Mouse (Mus musculus) liver, adult 2 months (tissue): ENCODE measurements around the gene Add3. TPM values are rescaled to one million over a fixed set of nuclear protein-coding genes. Genes with fewer than 3 reads are reported as not detected.

Source experiments
- DNase-seq: peaks from one replicate; pipeline ENCODE4 v3.0.0-alpha.2; 2011; ENCODE audit warnings: low read depth, low spot score; ENCODE audit errors: extremely low read depth
- H3K27ac ChIP-seq: fragments of 200-500 bp; replicated peaks from 2 replicates; pipeline ENCODE4 v1.5.1; 2012; ENCODE audit warnings: low read depth, mild to moderate bottlenecking, control low read depth, inconsistent platforms, low read length; ENCODE audit not compliant: insufficient read depth
- H3K27me3 ChIP-seq: fragments of 200-500 bp; 2 replicates; pipeline ENCODE4 v1.6.1; 2012; ENCODE audit warnings: mild to moderate bottlenecking, moderate library complexity, low read length, inconsistent platforms; ENCODE audit not compliant: control insufficient read depth, insufficient read depth
- H3K36me3 ChIP-seq: fragments of 200-500 bp; 2 replicates; pipeline ENCODE4 v1.6.1; 2012; ENCODE audit warnings: low read length, inconsistent platforms; ENCODE audit not compliant: control insufficient read depth, insufficient read depth
- H3K4me1 ChIP-seq: fragments of 200-500 bp; 2 replicates; pipeline ENCODE4 v1.6.1; 2011; ENCODE audit warnings: low read length; ENCODE audit not compliant: control insufficient read depth, insufficient read depth
- H3K4me3 ChIP-seq: fragments of 200-500 bp; 2 replicates; pipeline ENCODE4 v1.5.1; 2011; ENCODE audit warnings: low read depth, mild to moderate bottlenecking, control low read depth, low read length, moderate library complexity; ENCODE audit not compliant: insufficient read depth
- H3K79me2 ChIP-seq: fragments of 200-500 bp; 2 replicates; pipeline ENCODE4 v1.6.1; 2012; ENCODE audit warnings: inconsistent platforms, mild to moderate bottlenecking, low read length, moderate library complexity; ENCODE audit not compliant: control insufficient read depth, insufficient read depth
- H3K9ac ChIP-seq: fragments of 200-500 bp; 2 replicates; pipeline ENCODE4 v1.6.1; 2012; ENCODE audit warnings: low read depth, mild to moderate bottlenecking, control low read depth, inconsistent platforms, low read length
- CTCF ChIP-seq: fragments of 200-500 bp; IDR thresholded peaks from 2 replicates; pipeline ENCODE4 v1.5.1; 2011; ENCODE audit warnings: low read depth, low read length, control low read depth
- POLR2A ChIP-seq: fragments of 200-500 bp; IDR thresholded peaks from 2 replicates; pipeline ENCODE4 v1.6.1; 2011; ENCODE audit warnings: low read length, control low read depth; ENCODE audit not compliant: insufficient read depth; ENCODE audit errors: extremely low read depth
- WGBS: fragments of 180-500 bp; shearing (Covaris S2); methylation state at CpG from one replicate; pipeline ENCODE4 v1.1.7; 2018; 5-methylcytosine and 5-hydroxymethylcytosine counted together
- polyA plus RNA-seq: library from polyadenylated mRNA; depleted of rRNA; stranded (reverse); fragments of >200 nt; gene quantifications from 2 replicates; pipeline ENCODE4 v1.2.3, GENCODE M21; 2012
- total RNA-seq: library from RNA; depleted of rRNA; stranded (reverse); fragments of >200 nt; gene quantifications from 2 replicates; pipeline ENCODE4 v1.2.3, GENCODE M21; 2014

Add3 gene
- total and polyA plus RNA-seq, 2 experiments, result 4.3 to 12.1 TPM

DNA sequence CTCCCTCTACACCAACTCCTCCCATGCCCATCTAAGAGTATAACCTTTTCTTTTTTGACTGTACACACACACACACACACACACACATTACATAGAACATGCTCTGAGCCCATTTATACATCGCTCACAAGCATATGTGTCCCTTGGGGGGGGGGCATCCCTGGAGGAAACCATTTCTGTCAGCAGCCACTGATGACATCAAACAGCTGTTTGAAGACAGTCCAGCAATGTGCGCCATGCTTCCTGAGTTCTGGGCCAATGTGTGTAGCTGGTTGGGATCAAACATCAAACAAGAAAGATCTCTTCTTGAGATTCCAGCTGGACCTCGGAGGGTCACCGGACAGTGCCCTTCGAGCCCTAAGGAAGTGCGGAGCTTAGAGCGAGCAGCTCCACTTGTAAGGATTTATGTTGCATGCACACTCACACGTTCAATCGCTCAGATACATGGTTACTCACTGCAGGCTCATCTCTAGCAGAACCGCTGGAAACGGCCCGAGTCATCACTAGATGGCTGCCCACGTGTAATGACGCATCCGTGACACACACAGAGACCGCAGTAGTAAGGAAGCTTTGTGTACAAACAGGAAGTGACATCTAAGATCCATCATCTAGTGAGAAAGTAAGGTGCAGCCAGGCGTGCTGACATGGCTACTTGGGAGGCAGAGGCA is 132.9 kb downstream of the Add3 start:
- no peak overlapping the region for H3K27ac ChIP-seq
- WGBS, result 76% methylated on average over 17 of the region's 17 CpGs
- H3K4me3 ChIP-seq, result no peak overlapping the region
- no peaks in the 10 kb centered on the region for H3K4me1 ChIP-seq
- TF ChIP-seq POLR2A (no peak), CTCF (no peak)
- no peaks in the 10 kb centered on the region for H3K36me3 ChIP-seq
- H3K9ac ChIP-seq, result no peak overlapping the region
- DNase-seq, result peak; percentile 12
- no peaks in the 10 kb centered on the region for H3K79me2 ChIP-seq
- no peaks in the 10 kb centered on the region for H3K27me3 ChIP-seq

DNA sequence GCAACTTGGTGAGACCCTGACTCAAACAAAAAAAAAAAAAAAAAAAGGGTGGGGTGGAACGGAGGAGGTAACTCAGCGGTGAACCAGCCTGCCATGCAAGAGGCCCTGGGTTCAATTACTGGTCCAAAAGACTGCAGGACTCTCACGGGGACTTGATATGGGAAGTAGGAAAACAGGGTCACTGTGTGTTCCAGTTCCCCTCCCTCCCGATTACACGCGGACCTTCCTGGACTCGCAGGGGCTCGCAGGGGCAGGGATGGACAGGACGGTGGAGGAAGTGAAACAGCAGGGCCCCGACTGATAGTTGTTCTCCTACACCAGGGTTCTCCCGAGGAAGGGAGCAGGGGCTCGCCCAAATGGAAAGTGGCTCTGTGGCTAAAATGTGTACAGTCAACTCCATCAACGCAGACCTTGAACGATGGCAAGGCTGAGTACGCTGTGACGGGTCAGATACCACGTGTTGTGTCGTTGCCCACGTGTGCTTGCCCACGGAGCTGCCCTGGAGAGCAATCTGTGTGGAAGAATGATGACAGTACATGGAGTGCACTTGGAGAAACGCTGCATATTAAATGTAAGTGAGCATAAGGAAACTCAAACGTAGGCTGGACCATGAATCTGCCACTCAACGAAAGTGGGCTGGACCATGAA is 133.7 kb downstream of the Add3 start:
- peak; percentile 6 for DNase-seq
- H3K4me1 ChIP-seq, result no peaks in the 10 kb centered on the region
- H3K36me3 ChIP-seq, result no peaks in the 10 kb centered on the region
- 85% methylated on average over 23 of the region's 23 CpGs for WGBS
- no peak overlapping the region for H3K9ac ChIP-seq
- no peak for TF ChIP-seq CTCF
- TF ChIP-seq POLR2A, result no peak
- no peak overlapping the region for H3K27ac ChIP-seq
- 0 out of 2 replicates have a peak overlapping the region, but pooled peaks have one; percentile 3 for H3K4me3 ChIP-seq
- no peaks in the 10 kb centered on the region for H3K27me3 ChIP-seq
- H3K79me2 ChIP-seq, result no peaks in the 10 kb centered on the region

GRCm38 (mm10) chr19:53275204-53275603 is 135.0 kb downstream of the Add3 start:
- Histone ChIP-seq H3K79me2 (no peaks in the 10 kb centered on the region), H3K9ac (no peak overlapping the region), H3K27ac (no peak overlapping the region), H3K27me3 (no peaks in the 10 kb centered on the region), H3K36me3 (no peaks in the 10 kb centered on the region), H3K4me3 (no peak overlapping the region), H3K4me1 (no peaks in the 10 kb centered on the region)
- TF ChIP-seq POLR2A, result no peak
- TF ChIP-seq CTCF, result no peak
- no peak for DNase-seq
- WGBS, result 31% methylated on average over 3 of the region's 3 CpGs

- no peaks in the 10 kb centered on the region for H3K36me3 ChIP-seq
- no peaks in the 10 kb centered on the region for H3K27me3 ChIP-seq
- no peak overlapping the region for H3K27ac ChIP-seq
- 82% methylated on average over 19 of the region's 19 CpGs for WGBS
- no peak for DNase-seq
- H3K9ac ChIP-seq, result no peak overlapping the region
- H3K4me3 ChIP-seq, result no peak overlapping the region
- no peak for TF ChIP-seq POLR2A
- TF ChIP-seq CTCF, result no peak
- H3K4me1 ChIP-seq, result no peaks in the 10 kb centered on the region
- H3K79me2 ChIP-seq, result no peaks in the 10 kb centered on the region
Observed at GRCm38 (mm10) chr19:53276902-53277707, 136.9 kb downstream of the Add3 start.

DNA sequence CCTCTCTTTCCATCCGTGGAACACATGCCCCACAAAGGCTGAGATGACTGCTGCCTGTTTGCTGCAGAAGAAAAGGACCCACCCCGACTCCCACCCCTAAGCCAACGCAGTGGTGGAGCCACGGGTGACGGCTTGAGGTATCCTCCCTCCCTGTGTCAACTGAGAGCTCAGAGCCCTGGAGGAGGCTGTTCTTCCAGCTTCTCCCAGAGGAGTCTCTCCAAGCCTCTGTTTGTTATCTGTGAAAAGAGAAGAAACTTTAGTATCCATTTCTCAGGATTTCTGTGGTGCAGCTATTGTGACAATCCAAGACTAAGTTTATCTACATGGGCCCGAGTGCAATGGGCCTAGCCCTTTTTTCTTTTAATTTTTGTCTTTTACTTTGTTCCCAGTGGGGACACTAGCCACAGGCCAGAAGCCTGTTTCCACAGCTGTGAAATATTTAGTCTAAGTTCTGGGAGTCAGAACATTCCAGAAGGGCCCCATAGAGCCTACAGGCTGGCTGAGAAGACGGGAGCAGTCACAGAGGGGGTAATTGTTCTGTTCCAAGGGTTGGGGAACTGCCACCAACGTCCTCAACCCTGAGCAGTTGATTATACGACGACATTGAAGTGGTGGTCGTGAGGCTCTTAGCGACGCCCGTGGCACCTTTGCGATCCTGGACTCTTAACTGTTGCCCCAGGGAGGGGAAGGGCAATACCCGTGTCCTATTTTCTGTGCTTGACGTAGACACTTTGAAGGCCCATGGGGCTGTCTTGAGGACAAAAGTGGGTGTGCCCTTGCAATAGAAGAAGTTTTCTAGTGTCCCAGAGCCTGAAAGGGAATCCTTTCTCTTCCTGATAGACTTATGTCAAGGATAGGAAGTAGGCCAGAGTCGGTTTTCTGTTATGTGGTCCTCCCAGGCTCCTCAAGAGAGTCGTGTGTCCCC is 138.5 kb downstream of the Add3 start:
- 87% methylated on average over 19 of the region's 19 CpGs for WGBS

More for the DNA sequence above, 138.5 kb downstream of the Add3 start:
- Histone ChIP-seq H3K9ac (no peak overlapping the region), H3K36me3 (no peaks in the 10 kb centered on the region), H3K27ac (no peak overlapping the region), H3K27me3 (no peaks in the 10 kb centered on the region), H3K4me1 (no peaks in the 10 kb centered on the region), H3K79me2 (no peaks in the 10 kb centered on the region), H3K4me3 (no peak overlapping the region)
- no peak for TF ChIP-seq POLR2A
- no peak for DNase-seq
